Mouse (Mus musculus) liver, embryonic 13.5 days (tissue): ENCODE measurements at regions not wholly inside any gene's neighbourhood (a gene's known extent, or its start where the extent isn't known, plus 50 kb on each side); places are given as distances from the start of the nearest gene placed in this dataset.

Experiments
- ATAC-seq: fragments of 200-750 bp; cut with Nextera tagmentation; 2 replicates; pipeline ENCODE4 v1.8.0; 2017; ENCODE audit warnings: low read depth, mild to moderate bottlenecking, moderate number of reproducible peaks, moderate library complexity
- DNase-seq: peaks from one replicate; pipeline ENCODE4 v3.0.0; 2022
- H3K27ac ChIP-seq: fragments of 300-500 bp; sonication (generic); 2 replicates; pipeline ENCODE4 v1.5.1; 2015; ENCODE audit warnings: moderate library complexity, mild to moderate bottlenecking, inconsistent platforms
- H3K27me3 ChIP-seq: fragments of 300-500 bp; sonication (generic); 2 replicates; pipeline ENCODE4 v1.6.1; 2015; ENCODE audit warnings: mild to moderate bottlenecking, inconsistent platforms
- H3K36me3 ChIP-seq: fragments of 300-500 bp; sonication (generic); 2 replicates; pipeline ENCODE4 v1.6.1; 2015; ENCODE audit warnings: mild to moderate bottlenecking, inconsistent platforms
- H3K4me1 ChIP-seq: fragments of 300-500 bp; sonication (generic); replicated peaks from 2 replicates; pipeline ENCODE4 v1.6.1; 2015; ENCODE audit warnings: inconsistent platforms
- H3K4me2 ChIP-seq: fragments of 300-500 bp; sonication (generic); 2 replicates; pipeline ENCODE4 v1.6.1; 2015; ENCODE audit warnings: inconsistent platforms, mild to moderate bottlenecking, moderate library complexity
- H3K4me3 ChIP-seq: fragments of 300-500 bp; sonication (generic); replicated peaks from 2 replicates; pipeline ENCODE4 v1.5.1; 2015; ENCODE audit warnings: mild to moderate bottlenecking, inconsistent platforms
- H3K9ac ChIP-seq: fragments of 300-500 bp; sonication (generic); 2 replicates; pipeline ENCODE4 v1.6.1; 2015; ENCODE audit warnings: mild to moderate bottlenecking, inconsistent platforms
- H3K9me3 ChIP-seq: fragments of 300-500 bp; sonication (generic); replicated peaks from 2 replicates; pipeline ENCODE4 v1.6.1; 2016; ENCODE audit warnings: inconsistent platforms
- WGBS: fragments of 180-500 bp; shearing (Covaris S2); methylation state at CpG from one replicate; pipeline ENCODE4 v1.1.7; 2015; ENCODE audit not compliant: insufficient replicate concordance; 5-methylcytosine and 5-hydroxymethylcytosine counted together

DNA sequence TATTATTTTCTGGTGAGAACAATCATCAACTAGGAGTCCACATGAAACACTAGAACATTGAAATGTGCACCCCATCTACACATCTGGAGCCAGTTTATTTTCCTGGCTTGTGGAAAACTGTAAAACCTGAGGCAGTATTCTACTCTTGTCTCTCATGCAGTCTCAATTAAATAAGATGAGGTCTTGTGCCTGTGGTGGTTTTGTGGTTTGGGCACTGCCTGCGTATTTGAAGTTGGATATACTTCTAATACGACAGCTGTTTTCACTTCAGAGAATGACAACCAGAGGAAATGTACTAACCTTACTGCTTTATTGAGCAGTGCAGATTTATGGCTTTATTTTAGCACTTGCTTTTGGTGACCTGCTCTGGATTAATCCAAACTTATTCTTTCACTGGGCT lies 499.3 kb upstream of the Slc8a1 start:
- no peak overlapping the region for H3K27ac ChIP-seq
- H3K4me1 ChIP-seq = no peaks in the 10 kb centered on the region
- 26% methylated on average over 2 of the region's 2 CpGs for WGBS
- DNase-seq = no peak
- no peaks in the 10 kb centered on the region for H3K36me3 ChIP-seq
- H3K27me3 ChIP-seq = no peaks in the 10 kb centered on the region
- H3K4me3 ChIP-seq = no peak overlapping the region
- H3K4me2 ChIP-seq = no peak overlapping the region
- no peaks in the 10 kb centered on the region for H3K9me3 ChIP-seq
- H3K9ac ChIP-seq = no peak overlapping the region
- ATAC-seq = no peak

- Histone ChIP-seq H3K27me3 (no peaks in the 10 kb centered on the region), H3K9me3 (no peaks in the 10 kb centered on the region), H3K4me2 (no peak overlapping the region), H3K4me3 (no peak overlapping the region), H3K9ac (no peak overlapping the region), H3K36me3 (no peaks in the 10 kb centered on the region), H3K27ac (no peak overlapping the region), H3K4me1 (no peaks in the 10 kb centered on the region)
- ATAC-seq (no peak), DNase-seq (no peak)
- WGBS = 66% methylated on average over 5 of the region's 5 CpGs
Observed at GRCm38 (mm10) chr17:82215728-82216623, 477.8 kb upstream of the Slc8a1 start.

DNA sequence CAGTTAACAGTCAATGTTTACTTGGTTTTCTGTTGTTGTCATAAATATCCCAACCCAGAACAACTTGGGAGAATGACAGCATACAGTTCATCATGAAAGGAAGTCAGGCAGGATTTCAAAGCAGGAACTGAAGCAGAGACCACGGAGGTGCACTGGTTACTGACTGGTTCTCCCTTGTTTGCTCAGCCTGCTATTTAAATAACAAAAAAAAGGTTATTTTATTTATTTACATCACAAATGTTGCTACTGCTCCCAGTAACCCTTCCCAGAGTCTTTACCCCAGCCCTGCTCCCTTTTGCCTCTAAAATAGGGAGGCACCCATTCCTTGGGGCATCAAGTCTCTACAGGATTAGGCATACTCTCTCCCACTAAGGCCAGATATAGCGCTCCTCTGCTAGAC lies 461.8 kb upstream of the Slc8a1 start:
- no peak for DNase-seq
- Histone ChIP-seq H3K36me3 (no peaks in the 10 kb centered on the region), H3K27ac (no peak overlapping the region), H3K27me3 (no peaks in the 10 kb centered on the region), H3K4me2 (no peak overlapping the region), H3K4me3 (no peak overlapping the region), H3K9ac (no peak overlapping the region), H3K9me3 (no peaks in the 10 kb centered on the region), H3K4me1 (no peaks in the 10 kb centered on the region)
- ATAC-seq = no peak
- WGBS = 50% methylated on average over 2 of the region's 2 CpGs

GRCm38 (mm10) chr17:82199031-82199642 lies 461.0 kb upstream of the Slc8a1 start:
- no peak for ATAC-seq

GRCm38 (mm10) chr17:82184261-82184660 lies 446.1 kb upstream of the Slc8a1 start:
- Histone ChIP-seq H3K27me3 (no peaks in the 10 kb centered on the region), H3K9ac (no peak overlapping the region), H3K4me2 (no peak overlapping the region), H3K4me1 (no peaks in the 10 kb centered on the region), H3K9me3 (no peaks in the 10 kb centered on the region), H3K36me3 (no peaks in the 10 kb centered on the region), H3K4me3 (no peak overlapping the region), H3K27ac (no peak overlapping the region)
- DNase-seq = no peak
- ATAC-seq = no peak
- WGBS = 56% methylated on average over 2 of the region's 2 CpGs

More at GRCm38 (mm10) chr17:82199031-82199642, 461.0 kb upstream of the Slc8a1 start:
- no peak overlapping the region for H3K4me2 ChIP-seq
- H3K9me3 ChIP-seq = 0 out of 2 replicates have a peak, but pooled peaks cover 3% of the 10 kb centered on the region
- no peaks in the 10 kb centered on the region for H3K36me3 ChIP-seq
- H3K9ac ChIP-seq = no peak overlapping the region
- H3K27me3 ChIP-seq = no peaks in the 10 kb centered on the region
- DNase-seq = no peak
- WGBS = 58% methylated on average over 5 of the region's 5 CpGs
- H3K4me3 ChIP-seq = no peak overlapping the region
- H3K4me1 ChIP-seq = no peaks in the 10 kb centered on the region
- no peak overlapping the region for H3K27ac ChIP-seq

DNA sequence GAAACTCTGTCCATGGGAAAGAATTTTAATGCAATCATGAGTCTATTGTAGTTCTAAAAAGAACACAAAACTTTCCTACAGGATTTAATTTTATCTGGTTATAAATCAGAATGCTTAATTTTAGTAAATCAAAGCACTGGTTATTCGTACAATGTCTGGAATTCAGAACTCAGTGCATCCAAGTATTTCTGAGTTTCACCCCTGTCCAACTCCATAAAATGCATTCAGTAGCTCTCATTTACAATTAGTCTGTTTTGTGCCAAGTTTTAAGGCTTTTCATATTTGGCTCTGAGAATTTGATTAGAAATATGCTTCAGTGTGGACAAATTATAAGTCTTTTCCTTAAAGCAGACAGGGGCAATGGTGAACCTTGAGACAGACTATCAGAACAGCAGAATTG lies 433.0 kb upstream of the Slc8a1 start:
- DNase-seq = no peak
- no peak for ATAC-seq
- Histone ChIP-seq H3K27ac (no peak overlapping the region), H3K9me3 (no peaks in the 10 kb centered on the region), H3K36me3 (no peaks in the 10 kb centered on the region), H3K27me3 (no peaks in the 10 kb centered on the region), H3K4me3 (no peak overlapping the region), H3K9ac (no peak overlapping the region), H3K4me2 (no peak overlapping the region), H3K4me1 (no peaks in the 10 kb centered on the region)
- 61% methylated on average over 1 of the region's 1 CpGs for WGBS

- 33% methylated on average over 2 of the region's 2 CpGs for WGBS
- ATAC-seq (no peak), DNase-seq (no peak)
- H3K9ac ChIP-seq = no peak overlapping the region
- no peaks in the 10 kb centered on the region for H3K36me3 ChIP-seq
- H3K4me2 ChIP-seq = no peak overlapping the region
- no peaks in the 10 kb centered on the region for H3K9me3 ChIP-seq
- no peak overlapping the region for H3K4me3 ChIP-seq
- H3K4me1 ChIP-seq = no peaks in the 10 kb centered on the region
- no peaks in the 10 kb centered on the region for H3K27me3 ChIP-seq
- no peak overlapping the region for H3K27ac ChIP-seq
Observed at GRCm38 (mm10) chr17:82153446-82153845, 415.3 kb upstream of the Slc8a1 start.

DNA sequence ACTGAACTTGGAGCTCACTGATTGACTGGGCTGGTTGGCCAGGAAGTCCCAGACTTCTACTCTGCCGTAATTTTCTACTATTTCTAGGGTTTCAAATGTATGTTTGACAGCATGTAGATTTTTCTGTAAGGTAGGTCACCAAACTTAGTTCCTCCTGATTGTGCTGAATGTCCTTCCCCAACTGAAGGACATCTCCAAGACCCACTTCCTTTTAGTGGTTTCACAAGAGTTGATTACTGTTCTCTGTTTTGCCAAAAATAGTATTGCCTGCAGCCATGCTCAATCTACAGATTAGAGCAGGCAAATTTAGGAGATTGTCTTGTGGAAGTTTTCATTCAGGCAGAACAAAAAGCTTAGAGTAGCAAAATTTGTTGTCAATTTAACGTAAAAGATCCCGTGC lies 396.7 kb upstream of the Slc8a1 start:
- WGBS = 48% methylated on average over 3 of the region's 3 CpGs
- Histone ChIP-seq H3K27me3 (no peaks in the 10 kb centered on the region), H3K4me2 (no peak overlapping the region), H3K9me3 (no peaks in the 10 kb centered on the region), H3K4me1 (no peaks in the 10 kb centered on the region), H3K27ac (no peak overlapping the region), H3K36me3 (no peaks in the 10 kb centered on the region), H3K9ac (no peak overlapping the region), H3K4me3 (no peak overlapping the region)
- DNase-seq = no peak
- ATAC-seq = no peak

DNA sequence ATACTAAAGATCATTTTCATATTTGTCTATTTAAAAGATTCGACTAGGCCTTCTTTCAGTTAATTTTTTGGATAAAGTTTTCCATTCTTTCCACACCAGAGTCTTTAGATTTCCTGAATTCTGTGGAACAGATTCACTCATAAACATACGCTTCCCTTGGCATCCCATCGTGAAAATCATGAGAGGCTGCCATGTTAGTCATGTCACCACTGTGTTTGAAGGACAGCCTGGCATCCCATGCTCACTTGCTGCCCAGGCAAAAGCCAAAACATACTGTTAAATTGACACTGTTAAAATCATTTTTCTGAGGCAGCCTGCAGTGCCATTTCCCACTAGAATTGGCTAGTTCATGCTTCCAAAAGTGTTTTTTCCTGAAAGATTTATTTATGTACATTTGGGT lies 394.8 kb upstream of the Slc8a1 start:
- no peaks in the 10 kb centered on the region for H3K4me1 ChIP-seq
- H3K9me3 ChIP-seq = no peaks in the 10 kb centered on the region
- no peak overlapping the region for H3K4me2 ChIP-seq
- H3K27me3 ChIP-seq = no peaks in the 10 kb centered on the region
- no peaks in the 10 kb centered on the region for H3K36me3 ChIP-seq
- H3K27ac ChIP-seq = no peak overlapping the region
- WGBS = 47% methylated on average over 3 of the region's 3 CpGs
- H3K4me3 ChIP-seq = no peak overlapping the region
- no peak overlapping the region for H3K9ac ChIP-seq
- DNase-seq (no peak), ATAC-seq (no peak)

DNA sequence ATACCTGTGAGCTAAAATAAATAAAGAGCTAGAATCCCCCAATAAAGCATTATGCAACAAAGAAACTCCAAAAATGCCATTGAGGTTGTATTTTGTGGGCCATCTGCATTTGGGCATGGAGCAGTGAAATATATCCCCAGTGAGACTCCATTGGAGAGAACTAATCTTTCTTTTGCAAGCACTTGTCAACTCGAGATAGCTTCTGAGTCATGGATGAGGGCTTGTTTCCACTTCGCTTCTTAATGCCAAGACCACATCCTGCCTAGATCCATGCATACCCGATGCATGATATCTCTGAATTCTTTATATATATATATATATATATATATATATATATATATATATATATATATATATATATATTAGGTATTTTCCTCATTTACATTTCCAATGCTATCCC lies 349.0 kb upstream of the Slc8a1 start:
- H3K4me1 ChIP-seq = no peaks in the 10 kb centered on the region
- no peak overlapping the region for H3K4me3 ChIP-seq
- ATAC-seq (no peak), DNase-seq (no peak)
- H3K36me3 ChIP-seq = no peaks in the 10 kb centered on the region
- no peaks in the 10 kb centered on the region for H3K27me3 ChIP-seq
- no peak overlapping the region for H3K27ac ChIP-seq
- 73% methylated on average over 3 of the region's 3 CpGs for WGBS
- H3K4me2 ChIP-seq = no peak overlapping the region
- H3K9ac ChIP-seq = no peak overlapping the region
- no peaks in the 10 kb centered on the region for H3K9me3 ChIP-seq

- H3K4me2 ChIP-seq = no peak overlapping the region
- H3K27ac ChIP-seq = no peak overlapping the region
- H3K27me3 ChIP-seq = no peaks in the 10 kb centered on the region
- no peaks in the 10 kb centered on the region for H3K36me3 ChIP-seq
- no peak overlapping the region for H3K9ac ChIP-seq
- no peaks in the 10 kb centered on the region for H3K4me1 ChIP-seq
- ATAC-seq = no peak
- DNase-seq = no peak
- no peaks in the 10 kb centered on the region for H3K9me3 ChIP-seq
- no peak overlapping the region for H3K4me3 ChIP-seq
Observed at GRCm38 (mm10) chr17:82080301-82080700, 342.1 kb upstream of the Slc8a1 start.
